Mouse (Mus musculus) skeletal muscle tissue, adult 2 months (tissue): ENCODE measurements at regions not wholly inside any gene's neighbourhood (a gene's known extent, or its start where the extent isn't known, plus 50 kb on each side); places are given as distances from the start of the nearest gene placed in this dataset.
"Not testable (repeated sequence)": the region's sequence is repeated elsewhere in the genome, so short reads cannot be mapped to it uniquely, and the experiment has no call there.

Experiments
- DNase-seq: peaks from one replicate; pipeline ENCODE4 v3.0.0-alpha.2; 2012; ENCODE audit warnings: low read depth, low spot score

- no peak for DNase-seq
Measured at GRCm38 (mm10) chr19:54099292-54099691, 55.3 kb downstream of the Adra2a start.

GRCm38 (mm10) chr19:54099769-54100168 is 55.8 kb downstream of the Adra2a start:
- DNase-seq, result no peak

GRCm38 (mm10) chr19:54106571-54106970 is 62.6 kb downstream of the Adra2a start:
- no peak for DNase-seq

- no peak for DNase-seq
Measured at GRCm38 (mm10) chr19:54107103-54107821, 63.3 kb downstream of the Adra2a start.

GRCm38 (mm10) chr19:54110080-54110479 is 66.1 kb downstream of the Adra2a start:
- no peak for DNase-seq

GRCm38 (mm10) chr19:54112691-54113090 is 68.7 kb downstream of the Adra2a start:
- DNase-seq, result no peak

- DNase-seq, result no peak
Measured at GRCm38 (mm10) chr19:54113421-54113820, 69.5 kb downstream of the Adra2a start.

GRCm38 (mm10) chr19:54114588-54115317 is 70.8 kb downstream of the Adra2a start:
- peak; percentile 11 for DNase-seq

- DNase-seq, result no peak
Measured at GRCm38 (mm10) chr19:54115335-54115734, 71.4 kb downstream of the Adra2a start.

- DNase-seq, result no peak
Measured at GRCm38 (mm10) chr19:54116829-54117228, 72.9 kb downstream of the Adra2a start.

GRCm38 (mm10) chr19:54117676-54118075 is 73.7 kb downstream of the Adra2a start:
- no peak for DNase-seq

- no peak for DNase-seq
Measured at GRCm38 (mm10) chr19:54123586-54123985, 79.6 kb downstream of the Adra2a start.

GRCm38 (mm10) chr19:54151766-54152165 is 107.8 kb downstream of the Adra2a start:
- DNase-seq, result not testable (repeated sequence)

GRCm38 (mm10) chr19:54154400-54154799 is 110.4 kb downstream of the Adra2a start:
- DNase-seq, result no peak

GRCm38 (mm10) chr19:54170361-54170760 is 126.4 kb downstream of the Adra2a start:
- DNase-seq, result no peak

- DNase-seq, result no peak
Measured at GRCm38 (mm10) chr19:54174090-54175055, 130.4 kb downstream of the Adra2a start.

GRCm38 (mm10) chr19:54175766-54176165 is 131.8 kb downstream of the Adra2a start:
- DNase-seq, result no peak

GRCm38 (mm10) chr19:54177491-54177890 is 133.5 kb downstream of the Adra2a start:
- no peak for DNase-seq

- no peak for DNase-seq
Measured at GRCm38 (mm10) chr19:54200407-54200806, 156.5 kb downstream of the Adra2a start.

GRCm38 (mm10) chr19:54202456-54202855 is 158.5 kb downstream of the Adra2a start:
- DNase-seq, result no peak

- DNase-seq, result no peak
Measured at GRCm38 (mm10) chr19:54206819-54207218, 162.9 kb downstream of the Adra2a start.

GRCm38 (mm10) chr19:54212169-54212568 is 168.2 kb downstream of the Adra2a start:
- DNase-seq, result no peak
